Mouse (Mus musculus): ENCODE results near the gene Spaca1. TPM values are rescaled to one million over a fixed set of nuclear protein-coding genes. Genes with fewer than 3 reads are reported as not detected.
"Not testable (repeated sequence)": the region's sequence is repeated elsewhere in the genome, so short reads cannot be mapped to it uniquely, and the experiment has no call there.

Spaca1 gene
- total RNA-seq (2021) = not detected
- long read RNA-seq, experiment 1 = 0 reads
- long read RNA-seq, experiment 2 = 0 reads

DNA sequence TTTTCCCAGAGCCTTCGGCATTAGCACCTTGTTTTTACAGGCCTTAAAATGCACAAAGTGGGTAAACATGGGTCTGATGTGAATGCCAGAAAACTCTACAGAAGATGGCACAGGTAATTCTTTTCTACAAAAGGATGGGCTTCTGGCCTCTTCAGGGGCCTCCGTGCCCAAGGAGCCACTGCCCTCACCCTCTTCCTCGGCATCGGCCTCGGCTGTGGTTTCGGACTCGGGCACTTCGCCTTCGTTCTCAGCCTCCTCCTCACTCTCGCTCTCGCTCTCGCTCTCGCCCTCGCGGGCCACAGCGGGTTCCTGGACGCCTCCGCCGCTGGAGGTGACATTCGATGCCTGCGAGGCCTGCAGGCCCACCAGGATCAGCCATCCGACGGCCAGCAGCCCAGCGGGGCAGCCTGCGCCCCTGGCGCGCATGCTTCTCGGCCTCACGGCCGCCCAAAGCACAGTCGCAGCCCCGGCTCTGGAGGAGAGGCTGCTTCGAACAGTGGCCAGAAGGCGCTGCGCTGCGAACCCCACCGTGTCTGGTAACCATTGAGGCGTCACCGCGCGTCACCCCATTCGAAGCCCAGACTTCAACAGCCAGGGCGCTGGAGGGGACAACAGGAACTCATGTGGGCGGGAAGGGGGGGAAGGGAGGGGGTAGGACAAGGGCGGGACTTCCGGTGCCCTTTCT is at the start of gene Spaca1:
Spaca1 (minus strand) TSS at position 621 of the 685 bp plus-strand sequence.
- no peak for DNase-seq

DNA sequence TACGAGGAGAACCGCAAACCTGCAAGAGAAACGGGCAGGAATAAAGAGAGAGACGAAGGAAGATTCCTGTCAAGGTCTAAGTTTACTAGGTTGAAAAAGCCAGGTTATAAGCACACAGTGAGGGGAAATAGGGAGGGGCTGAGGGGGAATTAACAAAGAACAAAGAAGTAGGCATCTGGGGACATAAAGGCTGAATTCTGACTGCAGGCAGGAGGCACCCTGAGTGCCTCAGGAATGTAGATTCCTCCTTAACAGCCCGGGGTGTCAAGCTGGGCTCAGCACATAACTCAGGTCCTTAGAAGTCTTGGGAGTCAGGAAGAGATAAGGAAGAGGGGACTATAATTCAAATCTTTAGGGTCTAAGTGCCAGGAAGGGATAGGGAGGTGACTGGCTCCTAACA is 37.3 kb upstream of the Spaca1 start:
- not testable (repeated sequence) for DNase-seq

DNA sequence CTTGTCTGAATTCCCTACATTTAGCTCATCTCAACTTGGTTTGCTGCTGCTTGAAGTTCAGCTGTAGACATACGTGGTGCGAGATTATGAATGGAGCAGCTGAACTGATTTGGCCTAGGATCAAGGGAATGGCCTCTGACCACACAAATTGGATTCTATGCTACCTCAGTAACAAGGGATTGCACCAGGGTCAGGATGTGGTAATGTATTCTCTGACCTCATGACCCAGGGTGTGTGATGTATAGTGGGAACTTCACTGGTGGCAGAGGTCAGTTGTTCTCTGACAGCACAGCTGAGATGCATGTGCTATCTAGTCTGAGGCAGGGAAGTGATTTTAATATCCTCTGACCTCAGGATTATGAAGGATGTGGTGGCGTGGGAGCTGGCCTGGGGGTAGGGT is 31.1 kb upstream of the Spaca1 start:
- DNase-seq = no peak

DNA sequence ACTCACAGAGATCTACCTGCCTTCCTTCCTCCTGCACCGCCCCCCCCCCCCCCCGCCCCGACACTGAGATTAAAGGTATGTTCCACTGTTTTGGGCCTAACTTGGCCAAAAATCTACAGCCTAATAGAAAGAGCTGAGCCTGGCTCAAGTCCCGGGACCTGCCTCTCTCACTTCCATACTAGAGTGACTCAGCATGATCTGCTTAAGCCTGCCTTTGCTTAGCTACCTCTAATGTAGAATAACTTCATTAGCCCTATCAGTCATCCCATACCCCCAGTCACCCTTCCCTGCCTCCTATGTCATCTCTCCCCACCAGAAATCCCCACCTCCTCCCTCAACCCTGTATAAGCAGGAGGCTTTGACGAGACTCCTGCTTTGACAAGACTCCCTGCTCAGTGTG is 19.0 kb upstream of the Spaca1 start:
- DNase-seq = no peak

DNA sequence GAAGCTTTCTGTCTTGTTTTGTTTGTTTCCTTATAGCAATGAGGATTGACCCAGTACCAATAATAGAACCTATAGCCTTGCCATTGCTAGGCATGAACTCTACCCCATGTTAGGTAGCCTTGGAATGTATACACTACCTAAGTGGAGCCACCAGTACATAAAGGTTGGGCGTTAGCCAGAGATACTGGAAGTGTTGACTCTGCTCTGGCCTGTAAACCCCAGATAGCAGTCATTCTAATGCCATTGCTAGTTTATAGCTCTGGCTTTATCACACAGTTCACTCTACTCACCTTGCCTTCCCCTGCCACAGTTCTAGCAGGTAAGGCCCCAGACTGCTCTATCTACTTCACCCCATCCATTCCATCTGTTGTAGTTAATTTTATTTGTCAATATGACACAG is 8.3 kb upstream of the Spaca1 start:
- no peak for DNase-seq

DNA sequence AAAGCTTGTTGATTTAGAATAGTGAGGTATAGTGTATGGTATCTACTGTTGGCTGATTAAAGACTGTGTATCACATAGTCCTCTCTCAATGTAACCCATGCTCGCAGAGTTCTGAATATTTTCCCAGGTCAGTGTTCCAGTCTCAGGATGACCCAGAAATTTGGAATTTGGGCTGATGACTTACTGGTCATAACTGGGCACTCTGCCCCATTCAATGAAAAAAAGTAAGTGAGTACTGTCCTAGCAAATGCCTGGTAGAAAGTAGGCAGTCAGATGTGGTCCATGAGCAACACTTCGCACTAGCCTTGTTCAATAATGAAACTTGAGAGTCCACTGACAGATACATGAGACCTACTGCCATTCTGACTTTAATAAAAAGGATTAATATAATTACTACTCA is 23.2 kb downstream of the Spaca1 start:
- no peak for DNase-seq

DNA sequence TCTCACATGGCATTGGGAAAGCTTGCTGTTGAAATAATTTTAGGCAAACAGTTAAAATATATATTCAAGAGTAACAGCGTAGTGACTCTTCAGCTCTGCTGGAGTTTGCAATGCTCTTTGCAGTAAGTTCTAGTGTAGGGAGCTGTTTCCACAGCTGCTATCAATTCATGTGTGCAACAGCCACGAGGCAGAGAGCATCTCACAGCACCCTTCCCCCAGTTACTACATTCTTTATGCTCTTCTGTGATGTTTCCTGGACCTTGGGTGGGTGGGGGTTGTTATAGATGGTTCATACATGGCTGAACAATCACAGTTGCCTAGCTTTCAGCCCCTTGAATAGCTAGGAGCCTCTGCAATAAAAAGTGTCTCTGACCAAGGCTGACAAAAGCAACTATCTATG is 28.5 kb downstream of the Spaca1 start:
- DNase-seq = no peak

DNA sequence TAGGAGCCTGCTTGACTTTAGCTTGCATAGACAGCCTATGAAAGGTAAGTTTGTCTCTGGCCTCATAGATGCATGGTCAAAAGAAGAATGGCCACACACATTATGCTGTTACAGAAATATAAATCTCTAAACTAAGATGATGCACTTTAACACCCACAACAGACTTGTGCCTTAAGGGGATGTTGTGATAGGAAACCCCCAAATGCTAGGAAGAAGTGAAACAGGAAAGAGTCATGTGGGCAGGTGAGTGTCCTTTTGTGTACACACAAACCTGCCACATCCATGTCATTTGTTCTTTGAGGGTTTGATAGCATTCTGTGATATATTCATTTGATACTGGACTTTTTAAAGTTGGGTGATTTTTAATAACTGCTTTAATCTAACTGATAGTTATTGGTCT is 53.6 kb downstream of the Spaca1 start:
- DNase-seq = no peak

DNA sequence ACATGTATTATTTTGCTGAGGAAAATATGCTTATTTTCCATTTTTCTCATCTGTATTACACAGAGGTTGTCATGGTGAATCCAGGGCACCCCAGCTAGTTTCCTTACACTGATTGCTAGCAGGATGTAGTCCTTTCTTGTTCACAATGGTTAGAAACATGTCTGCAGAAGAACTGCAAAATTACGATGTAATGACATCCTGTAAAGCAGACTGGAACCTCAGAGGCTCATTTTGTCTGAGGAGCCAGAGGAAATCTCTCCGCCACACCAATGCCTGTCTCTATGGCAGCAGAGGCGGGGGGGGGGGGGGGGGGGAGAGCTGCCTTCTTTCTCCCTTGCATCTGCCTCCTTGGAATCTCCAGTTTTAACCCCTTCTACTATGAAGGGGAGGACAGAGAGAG is 57.3 kb downstream of the Spaca1 start:
- DNase-seq = no peak

DNA sequence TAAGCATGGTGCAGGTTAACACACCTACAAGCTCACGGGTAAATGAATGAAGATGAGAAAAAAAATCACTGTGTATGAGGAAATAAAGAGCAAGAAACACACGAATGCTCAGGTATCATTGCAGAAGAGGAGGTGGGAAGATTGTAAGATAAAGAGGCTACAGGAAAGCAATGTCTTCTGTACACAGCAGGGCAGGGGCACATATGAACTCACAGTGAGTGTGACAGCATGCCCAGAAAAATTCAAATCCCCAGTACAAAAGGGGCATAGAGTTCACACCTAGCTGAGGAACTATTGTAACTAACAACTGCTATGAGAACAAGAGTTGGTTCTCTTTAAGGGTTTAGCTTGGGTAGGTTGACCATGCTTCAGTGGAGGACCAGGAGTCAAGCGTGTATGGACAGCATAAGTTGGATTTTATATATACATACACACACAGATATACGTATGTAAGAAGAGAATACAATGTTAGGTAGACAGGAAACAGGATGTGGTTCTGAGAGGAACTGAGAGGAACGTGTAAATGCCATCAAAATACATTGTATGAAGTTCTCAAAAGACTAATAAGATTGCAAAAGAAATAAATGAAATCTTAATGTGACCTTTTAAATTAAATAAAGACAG is 61.4 kb downstream of the Spaca1 start:
- no peak for DNase-seq

Other genes starting within 250 kb of the Spaca1 start
- gene Cnr1, start 125.6 kb downstream of the Spaca1 start, total RNA-seq (2021) = 1 to 10 TPM in 1 of 2 experiments, under 1 TPM in 1; 0.88 to 1.0 TPM

Data from gastrocnemius, postnatal 25 days (tissue).